Mouse (Mus musculus) midbrain, embryonic 16.5 days (tissue): Measurements from ENCODE around the gene Dtx3. TPM values are rescaled to one million over a fixed set of nuclear protein-coding genes. Genes with fewer than 3 reads are reported as not detected.

Source experiments
- polyA plus RNA-seq: library from polyadenylated mRNA; unstranded; fragments of >200 nt; fragmentation: Nextera tagmentation; extraction: Ambion mirVana; gene quantifications from 2 replicates; pipeline ENCODE4 v1.2.1, GENCODE M21; 2015

Dtx3 gene
- polyA plus RNA-seq, 1 experiment from 2014 or later, result 255 TPM

Other genes with a start within 250 kb of the Dtx3 start
- gene Ctdsp2, start 217.0 kb downstream of the Dtx3 start, polyA plus RNA-seq, result 12.0 and 13.5 TPM in 2 replicates
- gene Avil, start 195.0 kb downstream of the Dtx3 start, polyA plus RNA-seq, result 1.7 and 2.8 TPM in 2 replicates
- 61.4 and 67.7 TPM in 2 replicates for gene Tsfm, start 164.9 kb downstream of the Dtx3 start, polyA plus RNA-seq
- gene Mettl1, start 154.3 kb downstream of the Dtx3 start, polyA plus RNA-seq, result 20.1 TPM in 2 replicates
- 0.21 and 0.22 TPM in 2 replicates for gene Eef1akmt3, start 154.2 kb downstream of the Dtx3 start, polyA plus RNA-seq
- 0.08 and 0.14 TPM in 2 replicates for gene Cyp27b1, start 147.5 kb downstream of the Dtx3 start, polyA plus RNA-seq
- gene March9, start 135.5 kb downstream of the Dtx3 start, polyA plus RNA-seq, result 5.6 and 6.3 TPM in 2 replicates
- gene Cdk4, start 132.2 kb downstream of the Dtx3 start, polyA plus RNA-seq, result 646 and 776 TPM in 2 replicates
- 105 and 110 TPM in 2 replicates for gene Tspan31, start 125.5 kb downstream of the Dtx3 start, polyA plus RNA-seq
- gene Agap2, start 120.4 kb downstream of the Dtx3 start, polyA plus RNA-seq, result 5.1 and 5.3 TPM in 2 replicates
- 132 and 138 TPM in 2 replicates for gene Os9, start 74.6 kb downstream of the Dtx3 start, polyA plus RNA-seq
- gene B4galnt1, start 30.5 kb downstream of the Dtx3 start, polyA plus RNA-seq, result 60.7 and 71.7 TPM in 2 replicates
- 1.1 and 1.2 TPM in 2 replicates for gene Slc26a10, start 15.1 kb downstream of the Dtx3 start, polyA plus RNA-seq
- 19.6 and 20.2 TPM in 2 replicates for gene Arhgef25, start 5.6 kb downstream of the Dtx3 start, polyA plus RNA-seq
- 16.9 and 18.4 TPM in 2 replicates for gene Pip4k2c, start 15.9 kb upstream of the Dtx3 start, polyA plus RNA-seq
- 113 and 120 TPM in 2 replicates for gene Kif5a, start 67.6 kb upstream of the Dtx3 start, polyA plus RNA-seq
- 332 and 345 TPM in 2 replicates for gene Dctn2, start 70.6 kb upstream of the Dtx3 start, polyA plus RNA-seq
- 12.6 and 15.3 TPM in 2 replicates for gene Mbd6, start 93.3 kb upstream of the Dtx3 start, polyA plus RNA-seq
- 123 and 128 TPM in 2 replicates for gene Mars, start 116.1 kb upstream of the Dtx3 start, polyA plus RNA-seq
- 0.46 and 0.75 TPM in 2 replicates for gene Arhgap9, start 126.2 kb upstream of the Dtx3 start, polyA plus RNA-seq
- 0.92 and 1.3 TPM in 2 replicates for gene Gli1, start 146.2 kb upstream of the Dtx3 start, polyA plus RNA-seq
- gene Inhbe, start 158.7 kb upstream of the Dtx3 start, polyA plus RNA-seq, result 0.04 TPM in 2 replicates
- gene Inhbc, start 174.7 kb upstream of the Dtx3 start, polyA plus RNA-seq, result 0.15 TPM in 1 of 2 replicates, not detected in the other
- 35.2 and 35.9 TPM in 2 replicates for gene R3hdm2, start 184.6 kb upstream of the Dtx3 start, polyA plus RNA-seq